Mouse (Mus musculus): ENCODE measurements around the gene Akt1s1.

The Akt1s1 gene

DNA sequence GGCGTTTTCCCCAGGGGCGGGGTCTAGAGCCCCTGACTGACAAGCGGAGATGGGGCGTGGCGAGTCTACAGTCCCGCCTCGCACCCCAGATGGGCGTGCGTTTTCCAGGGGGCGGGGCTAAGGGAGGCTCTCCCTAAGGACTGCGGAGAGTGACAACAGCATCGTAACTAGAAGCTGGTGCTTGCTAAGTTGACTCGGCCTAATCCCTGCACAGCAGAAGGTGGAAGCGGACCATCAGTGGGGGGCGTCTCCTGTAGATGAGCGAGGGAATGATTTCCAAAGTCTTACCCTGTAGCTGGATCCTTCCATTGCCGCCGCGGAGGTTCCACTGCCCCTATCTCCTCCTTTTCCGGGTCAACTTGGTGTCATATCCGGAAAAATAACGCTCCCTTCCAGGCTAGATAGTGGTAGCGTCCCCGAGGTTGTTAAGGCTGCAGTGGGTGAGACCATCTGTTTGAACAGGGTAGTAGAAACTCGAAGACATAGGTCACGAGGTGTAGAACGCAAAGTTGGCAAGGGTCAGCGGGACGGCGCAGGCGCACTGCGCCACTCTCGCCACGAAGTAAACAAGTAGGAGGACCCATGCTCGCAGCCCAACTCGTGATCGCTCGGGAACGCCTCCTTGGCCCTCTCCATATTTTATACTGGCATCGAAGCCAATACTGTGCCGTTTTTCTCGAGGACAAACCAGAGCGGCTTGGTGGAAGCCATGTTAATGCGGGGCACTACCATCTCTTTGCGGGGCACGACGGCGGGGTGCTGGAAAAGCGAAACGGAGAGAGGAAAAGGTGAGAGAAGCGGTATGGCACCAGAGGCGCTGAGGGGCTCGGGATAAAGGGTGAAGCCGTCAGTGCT lies at the start of gene Akt1s1, which contains the start of gene Tbc1d17:
TSS of gene Akt1s1 (plus strand) at position 431 of the 855 bp plus-strand sequence.
TSS of gene Tbc1d17 (minus strand) at position 519 of the 855 bp plus-strand sequence.
- DNase-seq (ENCODE audit: low read depth, low spot score): peak; percentile 99

DNA sequence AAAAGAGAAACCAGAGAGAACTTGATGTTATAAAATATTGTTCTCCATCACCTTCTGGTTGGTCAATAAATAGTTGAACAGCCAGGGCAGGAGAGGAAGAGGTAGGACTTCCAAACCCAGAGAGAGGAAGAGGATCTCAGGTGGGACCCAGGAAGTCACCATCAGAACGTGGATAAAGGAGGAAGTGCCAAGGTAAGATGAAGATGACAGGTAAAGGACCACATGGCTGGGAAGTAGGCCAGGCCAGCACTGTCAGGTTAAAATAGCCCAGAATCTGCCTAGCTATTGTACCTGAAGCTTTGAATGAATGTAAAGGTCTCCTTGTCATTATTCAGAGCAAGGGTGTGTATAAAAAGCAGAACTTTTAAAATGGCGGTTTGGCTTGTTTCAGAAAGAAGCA lies 39.9 kb upstream of the Akt1s1 start:
- no peak for DNase-seq (ENCODE audit: low read depth, low spot score)

DNA sequence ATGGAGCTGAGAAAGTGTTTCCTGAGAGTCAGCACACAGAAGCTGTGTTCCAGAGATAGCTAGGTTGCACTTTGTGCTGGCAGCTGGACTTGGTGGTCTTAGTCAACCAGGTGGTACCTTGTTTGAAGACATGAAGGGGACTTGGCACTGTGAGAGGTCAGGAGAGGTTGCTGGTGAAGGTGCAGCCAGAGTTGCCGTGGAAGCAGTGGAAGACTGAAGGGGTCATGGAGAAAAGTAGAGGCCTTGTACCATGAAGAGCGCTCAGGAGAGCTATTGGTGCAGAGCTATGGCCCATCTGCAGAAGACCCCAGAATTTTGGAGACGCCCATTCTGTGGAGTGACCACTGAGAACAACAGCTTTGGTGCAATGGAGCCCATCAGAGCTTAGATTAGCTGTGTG lies 39.3 kb upstream of the Akt1s1 start:
- DNase-seq (ENCODE audit: low read depth, low spot score): no peak

DNA sequence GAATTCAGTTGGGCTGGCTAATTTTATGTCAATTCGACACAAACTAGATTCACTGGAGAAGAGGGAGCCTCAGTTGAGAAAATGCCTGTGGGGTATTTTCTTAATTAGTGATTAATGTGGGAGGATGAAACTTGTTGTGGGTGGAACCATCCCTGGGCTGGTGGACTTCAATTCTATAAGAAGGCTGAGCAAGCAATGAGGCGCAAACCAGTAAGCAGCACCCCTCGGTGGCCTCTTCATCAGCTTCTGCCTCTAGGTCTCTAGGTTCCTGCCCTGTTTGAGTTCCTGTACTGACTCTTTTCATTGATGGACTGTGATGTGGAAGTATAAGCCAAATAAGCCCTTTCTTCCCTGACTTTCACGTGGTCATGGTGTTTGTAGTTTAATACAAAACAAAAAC lies 38.4 kb upstream of the Akt1s1 start:
- no peak for DNase-seq (ENCODE audit: low read depth, low spot score)

DNA sequence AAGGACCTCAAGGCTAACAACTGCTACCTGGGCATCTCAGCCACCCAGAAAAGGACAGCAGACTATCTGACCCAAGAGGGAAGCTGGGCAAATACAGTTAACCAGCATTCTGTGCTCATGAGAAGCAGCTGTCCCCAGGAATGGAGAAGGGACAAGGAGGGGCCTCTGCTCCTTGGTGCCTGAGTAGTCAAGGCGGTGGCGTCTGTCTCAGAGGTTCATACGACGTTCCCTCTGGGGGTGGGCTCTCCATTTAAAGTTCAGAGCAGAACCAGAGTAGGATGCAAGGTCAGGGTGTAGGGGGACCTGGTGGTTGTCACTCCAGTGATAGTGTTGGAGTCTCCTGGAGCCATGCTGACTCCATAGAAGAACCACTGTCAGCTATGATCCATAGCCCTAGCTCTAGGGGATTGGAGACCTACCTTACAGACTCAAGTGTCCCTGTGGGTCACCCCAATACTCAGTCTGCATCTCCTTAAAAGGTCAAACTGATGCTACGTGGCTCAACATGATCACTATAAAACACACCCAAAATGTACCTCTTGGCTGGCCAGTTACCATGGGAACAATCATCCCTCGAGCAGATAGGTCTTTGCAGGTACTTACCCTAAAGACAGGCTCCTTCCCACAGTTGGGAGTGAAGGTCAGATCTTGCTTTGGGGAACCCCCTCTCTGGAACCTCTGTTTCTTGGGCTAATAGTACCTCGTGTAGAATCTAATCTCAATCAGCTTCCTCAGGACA lies 37.8 kb upstream of the Akt1s1 start:
- DNase-seq (ENCODE audit: low read depth, low spot score): no peak

DNA sequence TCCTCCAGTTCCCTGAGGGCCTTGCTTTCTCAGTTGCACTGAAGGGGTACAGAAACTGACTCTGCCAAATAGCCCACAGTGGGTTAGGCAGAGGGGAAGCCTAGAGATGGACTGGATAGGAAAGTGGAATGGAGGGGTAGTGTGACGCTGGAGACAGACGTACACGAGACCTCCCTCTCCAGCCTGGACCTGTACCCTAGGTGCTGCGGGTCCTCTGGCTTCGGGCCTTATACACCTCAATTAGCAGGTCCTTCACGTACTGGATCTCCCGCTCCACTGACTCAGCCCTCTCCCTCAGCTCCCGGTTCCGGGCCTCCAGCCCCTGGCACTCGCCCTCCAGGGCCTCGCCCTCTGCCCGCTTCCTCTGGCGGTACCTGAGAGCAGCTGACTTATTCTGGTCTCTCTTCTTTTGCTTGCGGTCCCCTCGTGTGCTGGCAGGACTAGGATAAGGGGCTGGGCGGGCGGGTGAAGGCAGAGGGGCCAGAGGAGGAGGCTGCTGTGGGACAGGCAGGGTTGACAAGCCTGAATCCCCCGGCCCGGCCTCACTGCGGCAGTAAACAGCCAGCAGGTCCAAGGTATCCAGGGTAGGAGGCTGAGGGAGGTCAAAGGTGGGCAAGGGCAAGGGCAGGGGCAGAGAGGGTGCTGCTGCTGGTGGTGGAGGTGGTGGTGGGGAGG lies 36.0 kb upstream of the Akt1s1 start:
- no peak for DNase-seq (ENCODE audit: low read depth, low spot score)

DNA sequence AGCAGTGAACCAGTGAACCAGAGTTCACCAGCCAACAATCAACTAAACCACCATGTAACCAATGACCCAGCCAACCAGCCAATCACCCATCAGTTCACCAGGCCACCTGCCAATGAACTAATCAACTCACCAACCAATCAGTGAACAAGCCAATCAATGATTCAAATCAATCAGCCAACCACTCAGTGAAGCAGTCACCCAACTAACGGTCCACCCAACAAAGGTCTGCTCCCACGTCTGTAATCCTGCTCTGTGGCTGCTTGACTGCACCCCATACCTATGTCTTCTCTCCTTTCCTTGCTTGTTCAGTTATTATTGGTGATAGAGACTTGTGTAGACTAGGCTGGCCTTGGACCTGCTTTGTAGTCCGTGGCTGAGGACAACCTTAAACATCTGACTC lies 34.8 kb upstream of the Akt1s1 start:
- DNase-seq (ENCODE audit: low read depth, low spot score): no peak

DNA sequence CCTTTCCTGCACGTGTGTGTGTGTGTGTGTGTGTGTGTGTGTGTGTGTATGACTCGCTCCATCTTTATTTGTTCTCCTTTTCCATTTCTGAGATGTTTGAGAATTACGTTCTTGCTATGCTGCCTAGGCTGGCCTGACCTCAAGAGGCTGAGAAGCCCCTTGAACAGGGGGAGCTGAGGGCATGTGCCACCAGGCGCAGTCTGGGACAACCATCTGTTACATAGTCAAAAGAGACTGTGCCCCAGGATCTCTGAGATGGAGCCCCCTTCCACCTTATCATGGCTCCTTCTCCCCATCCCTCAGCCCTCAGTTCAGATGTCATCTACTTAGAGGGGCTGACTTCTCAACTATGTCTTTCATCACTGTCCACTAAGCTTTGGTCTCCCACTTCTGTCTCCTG lies 34.4 kb upstream of the Akt1s1 start:
- DNase-seq (ENCODE audit: low read depth, low spot score): no peak

DNA sequence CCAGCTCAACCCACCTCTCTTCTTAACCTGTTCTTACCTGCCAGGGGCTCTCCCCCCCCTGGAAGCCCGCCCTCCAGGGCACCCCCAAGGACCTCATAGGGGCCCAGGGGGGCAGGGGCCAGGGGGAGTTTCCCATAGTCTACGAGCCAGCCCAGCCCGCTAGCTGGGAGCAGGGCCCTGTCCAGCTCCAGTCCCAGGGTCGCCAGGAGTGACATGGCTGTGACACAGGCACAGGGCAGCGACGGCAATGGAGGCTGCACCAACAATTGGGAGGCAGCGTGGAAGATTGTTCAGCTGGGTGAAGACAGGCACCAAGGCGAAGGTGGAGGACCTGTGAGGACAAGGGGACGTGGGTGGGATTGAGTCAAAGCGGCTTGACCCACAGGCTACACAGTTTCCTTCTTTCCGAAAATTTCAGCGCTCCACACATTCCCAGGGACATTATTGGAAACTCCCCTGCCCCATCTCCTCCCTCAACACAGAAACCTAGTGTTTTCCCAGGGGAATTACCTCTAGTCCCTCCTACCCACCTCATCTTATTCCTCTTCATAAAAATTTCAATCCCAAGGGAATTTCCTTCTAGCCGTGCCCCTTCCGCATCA lies 33.7 kb upstream of the Akt1s1 start:
- no peak for DNase-seq (ENCODE audit: low read depth, low spot score)

DNA sequence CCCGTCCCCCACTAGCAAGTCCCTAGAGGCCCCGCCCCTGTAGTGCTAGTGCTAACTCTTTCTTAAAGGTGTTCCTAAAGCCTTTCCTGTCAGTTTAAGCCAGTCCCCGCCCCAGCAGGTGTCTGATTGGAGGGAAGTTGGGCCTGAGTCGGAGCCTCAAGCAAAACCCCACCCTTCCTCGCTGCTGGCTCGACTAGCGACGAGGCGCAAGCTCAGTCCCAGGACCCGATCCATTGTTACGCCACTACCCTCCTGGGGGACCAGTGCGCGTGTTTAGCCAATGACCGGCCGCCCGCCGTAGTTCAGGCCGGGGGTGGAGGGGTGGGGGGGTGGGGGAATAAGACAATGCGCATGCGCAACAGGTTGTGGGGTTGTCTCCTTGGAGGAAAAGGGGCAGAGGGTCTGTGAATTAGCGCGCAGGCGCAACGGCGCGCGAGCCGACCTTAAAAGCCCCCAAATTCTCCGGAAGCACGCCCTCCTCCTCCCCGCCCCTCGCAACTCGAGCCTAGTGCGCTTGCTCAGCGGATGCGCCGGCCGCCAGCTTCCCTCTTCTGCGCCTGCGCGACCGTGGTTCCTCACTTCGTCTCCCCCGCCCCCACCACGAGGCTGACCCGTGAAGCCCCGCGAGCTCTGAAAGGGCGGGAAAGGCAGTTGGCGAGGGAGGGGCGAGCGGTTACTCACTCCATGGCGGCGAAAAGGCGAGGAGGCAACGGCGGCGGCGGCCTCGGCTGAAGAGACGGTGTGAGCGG lies 32.9 kb upstream of the Akt1s1 start, which contains the start of the genes Nup62 and Il4i1:
TSS of gene Nup62 (plus strand) at position 368 of the 749 bp plus-strand sequence.
TSS of gene Il4i1 (plus strand) at position 667 of the 749 bp plus-strand sequence.
- peak; percentile 100 for DNase-seq (ENCODE audit: low read depth, low spot score)

DNA sequence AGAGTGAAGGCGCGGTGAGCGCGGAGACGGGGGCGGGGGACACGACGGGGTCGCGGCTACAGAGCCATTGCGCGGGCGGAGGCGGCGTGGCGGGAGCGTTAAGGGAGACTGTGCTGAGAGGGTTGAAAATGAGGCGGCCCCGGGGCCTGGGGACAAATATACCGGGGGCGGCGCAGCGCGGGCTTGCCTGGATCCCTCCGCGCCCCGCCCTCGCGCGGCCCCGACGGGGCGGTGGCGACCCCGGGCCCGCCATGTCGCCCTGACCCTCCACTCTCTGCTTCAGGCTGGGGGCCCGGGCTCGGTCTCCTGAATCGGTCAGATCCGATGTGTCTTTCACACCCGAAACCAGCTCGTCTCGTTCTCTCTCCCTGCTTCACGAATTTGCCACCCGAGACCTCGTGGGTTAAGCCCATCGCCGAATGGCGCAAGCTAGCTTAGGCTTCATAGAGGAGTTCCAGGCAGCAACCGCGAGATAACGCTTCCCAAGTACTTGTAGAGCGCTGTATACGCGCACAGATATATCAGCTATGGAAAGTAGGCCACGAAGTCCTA lies 32.2 kb upstream of the Akt1s1 start, which contains the start of gene Atf5:
TSS of gene Atf5 (minus strand) at position 189 of the 552 bp plus-strand sequence.
- peak; percentile 61 for DNase-seq (ENCODE audit: low read depth, low spot score)

DNA sequence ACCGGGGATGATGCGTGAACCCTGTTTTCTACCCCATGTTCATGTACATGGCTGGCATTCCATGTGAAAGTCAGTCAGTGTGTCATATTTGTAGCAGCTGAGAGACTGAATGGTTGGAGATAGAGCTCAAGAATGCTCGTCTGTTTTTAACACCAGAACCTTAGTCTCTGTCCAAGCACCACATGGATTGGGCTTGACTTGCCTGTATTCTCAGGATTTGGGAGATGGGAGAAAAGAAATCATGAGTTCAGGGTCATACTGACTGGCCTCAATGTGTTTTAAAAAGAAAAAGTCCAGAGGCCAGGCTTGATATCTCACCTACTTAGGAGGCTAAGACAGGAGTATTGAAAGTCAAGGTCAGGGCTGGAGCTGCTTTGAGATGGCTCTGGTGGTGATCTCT lies 31.4 kb upstream of the Akt1s1 start:
- no peak for DNase-seq (ENCODE audit: low read depth, low spot score)

DNA sequence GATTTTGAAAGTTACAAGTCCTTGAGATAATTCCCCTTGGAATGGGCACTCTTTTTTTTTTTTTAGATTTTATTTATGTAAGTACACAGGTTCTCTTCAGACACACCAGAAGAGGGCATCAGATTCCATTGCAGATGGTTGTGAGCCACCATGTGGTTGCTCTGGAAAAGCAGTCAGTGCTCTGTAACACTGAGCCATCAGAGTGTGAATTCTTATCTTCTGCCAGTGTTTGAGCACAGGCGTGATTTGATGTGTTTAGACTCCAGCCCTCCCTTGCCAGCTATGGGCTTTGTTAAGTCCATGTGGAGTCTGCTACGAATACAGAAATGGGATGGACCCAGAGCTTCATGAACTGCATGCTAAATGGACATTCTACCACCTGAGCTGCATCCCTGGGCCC lies 30.6 kb upstream of the Akt1s1 start:
- no peak for DNase-seq (ENCODE audit: low read depth, low spot score)

DNA sequence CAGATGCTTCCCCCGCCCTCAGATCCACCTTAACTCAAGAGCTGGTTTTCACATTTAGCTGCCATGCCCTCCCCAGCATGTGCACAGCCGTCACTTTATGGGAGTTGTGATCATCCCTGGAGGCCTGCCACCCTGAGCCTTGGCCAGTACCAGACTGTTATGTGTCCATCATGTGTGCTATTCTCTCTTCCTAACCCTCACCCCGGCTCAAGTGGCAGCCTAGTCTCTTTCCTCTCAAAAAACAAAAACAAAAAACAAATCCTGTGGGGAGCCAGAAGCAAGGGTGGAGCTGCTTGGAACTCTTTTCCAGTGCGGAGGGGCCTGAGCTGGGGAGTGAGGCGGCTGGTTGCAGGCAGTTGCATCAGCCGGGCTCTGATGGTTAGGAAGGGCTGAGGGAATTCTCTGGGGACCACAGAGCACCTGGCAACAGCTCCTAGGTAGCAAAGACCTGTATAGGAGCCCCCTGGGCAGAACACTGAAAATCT lies 30.0 kb upstream of the Akt1s1 start:
- DNase-seq (ENCODE audit: low read depth, low spot score): no peak

DNA sequence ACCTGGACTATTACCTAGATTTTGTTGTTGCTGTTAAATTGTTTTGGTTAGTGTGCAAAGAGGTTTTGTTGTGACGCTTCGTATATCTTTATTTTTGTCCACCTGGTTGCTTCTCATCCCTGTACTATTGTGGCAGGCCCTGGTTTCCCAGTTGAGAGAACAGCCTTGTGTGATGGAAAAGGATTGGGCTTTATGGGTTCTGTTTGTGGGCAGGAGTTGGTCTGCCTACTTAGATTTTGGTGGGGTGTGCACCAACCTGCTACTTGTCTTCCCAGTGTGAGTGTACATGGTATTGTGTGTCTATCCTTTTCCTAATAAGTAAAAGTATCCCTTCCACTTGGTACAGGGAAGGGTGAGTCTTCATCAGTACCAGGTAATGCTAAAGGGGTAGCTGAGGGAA lies 29.4 kb upstream of the Akt1s1 start:
- DNase-seq (ENCODE audit: low read depth, low spot score): no peak

DNA sequence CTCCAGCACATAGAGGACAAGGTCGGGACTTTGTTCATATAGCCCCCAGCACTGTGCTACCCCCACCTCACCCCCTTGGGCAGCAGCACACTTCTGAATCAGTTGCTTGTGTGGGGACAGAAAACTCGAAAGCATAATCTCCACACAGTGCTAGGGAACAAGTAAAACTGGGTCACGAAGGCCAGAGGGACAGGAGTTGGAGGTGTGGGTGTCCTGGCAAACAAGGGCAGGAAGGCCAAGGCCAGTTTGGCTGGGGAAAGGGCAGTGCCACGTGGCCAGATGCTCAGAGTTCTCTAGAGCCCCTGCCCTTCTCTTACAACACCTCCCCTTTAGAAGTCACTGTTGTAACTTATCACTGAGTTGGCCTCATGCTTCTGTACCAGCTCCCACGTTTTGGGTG lies 28.9 kb upstream of the Akt1s1 start:
- no peak for DNase-seq (ENCODE audit: low read depth, low spot score)

DNA sequence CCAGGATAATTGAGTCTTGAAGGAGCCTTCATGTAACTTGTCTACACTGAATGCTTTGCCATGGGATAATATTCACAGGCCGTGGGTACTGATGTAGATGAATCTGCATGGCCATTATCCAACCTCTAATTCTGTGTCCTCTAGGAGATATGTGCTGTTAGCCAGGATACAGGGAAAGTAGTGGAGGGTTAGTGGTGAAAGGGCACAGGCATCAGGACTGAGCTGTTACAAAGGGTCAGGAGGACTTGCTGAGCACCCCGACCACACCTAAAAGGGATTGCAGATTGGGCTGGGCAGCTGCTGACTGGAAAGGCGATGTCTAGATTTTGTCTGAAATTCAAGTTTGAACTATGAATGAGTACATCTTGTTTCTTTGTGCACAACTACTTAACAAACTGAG lies 28.3 kb upstream of the Akt1s1 start:
- no peak for DNase-seq (ENCODE audit: low read depth, low spot score)

DNA sequence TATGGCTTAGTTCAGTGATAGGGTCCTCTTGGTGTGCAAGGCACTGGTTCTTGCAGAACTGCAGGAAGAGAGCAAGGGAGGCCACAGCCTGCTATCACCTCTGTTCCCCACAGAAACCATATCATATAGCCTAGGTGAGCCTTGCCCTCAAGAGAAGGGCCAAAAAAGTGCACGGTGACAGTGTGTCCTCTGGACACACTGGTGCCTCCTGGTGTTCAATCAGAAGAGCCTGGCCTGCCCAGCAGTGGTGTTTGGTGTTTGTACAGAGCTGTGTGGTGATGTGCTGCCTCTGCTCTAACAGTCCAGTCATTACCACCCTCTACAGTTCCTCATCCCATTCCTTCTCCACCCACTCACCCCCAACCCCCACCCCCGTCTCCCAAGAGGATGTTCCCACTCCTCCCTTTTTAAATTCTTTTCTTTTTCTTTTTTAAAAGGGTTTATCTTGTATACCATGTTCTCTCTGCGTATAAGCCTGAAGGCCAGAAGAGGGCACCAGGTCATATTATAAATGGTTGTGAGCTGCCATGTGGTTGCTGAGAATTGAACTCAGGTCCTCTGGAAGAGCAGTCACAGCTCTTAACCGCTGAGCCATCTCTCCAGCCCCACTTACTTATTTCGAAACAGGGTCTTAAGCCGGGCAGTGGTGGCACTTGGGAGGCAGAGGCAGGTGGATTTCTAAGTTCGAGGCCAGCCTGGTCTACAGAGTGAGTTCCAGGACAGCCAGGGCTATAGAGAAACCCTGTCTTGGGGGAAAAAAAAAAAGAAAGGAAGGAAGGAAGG lies 26.9 kb upstream of the Akt1s1 start:
- DNase-seq (ENCODE audit: low read depth, low spot score): no peak

DNA sequence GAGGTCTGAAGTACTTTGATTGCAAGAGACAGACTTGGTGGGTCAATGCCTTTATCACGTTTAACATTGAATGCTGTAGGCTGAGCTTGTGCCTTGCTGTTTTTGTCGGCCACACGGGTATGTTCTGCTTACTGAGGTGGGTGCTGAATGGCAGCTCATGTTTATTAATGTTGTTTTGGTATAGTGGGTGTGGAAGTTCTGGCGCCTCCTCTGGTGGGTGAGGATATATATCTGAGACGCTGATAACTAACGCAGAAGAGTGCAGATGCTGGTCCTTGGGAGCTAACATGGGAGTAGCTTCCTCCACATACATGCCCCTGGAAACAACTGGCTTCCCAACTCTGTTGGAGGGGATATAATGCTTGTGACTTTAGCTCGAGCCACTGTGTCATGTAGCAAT lies 25.4 kb upstream of the Akt1s1 start:
- no peak for DNase-seq (ENCODE audit: low read depth, low spot score)

DNA sequence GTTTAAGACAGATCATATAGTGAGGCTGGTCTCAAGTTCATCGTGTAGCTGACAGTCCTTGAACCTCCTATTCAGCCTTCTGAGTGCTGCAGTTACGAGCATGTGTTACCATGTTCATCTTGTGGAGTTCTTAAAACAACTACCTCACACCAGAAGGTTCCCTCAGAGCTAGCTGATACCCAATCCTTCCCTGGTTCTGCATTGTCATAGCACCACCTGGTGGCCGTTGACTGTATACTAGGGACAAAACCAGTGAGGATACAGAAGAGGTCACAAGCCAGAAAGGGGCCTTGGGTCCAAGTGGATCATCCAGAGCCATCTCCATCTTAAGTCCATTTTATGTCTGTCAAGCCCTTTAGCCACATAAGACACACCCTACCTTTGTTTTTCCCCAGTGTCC lies 23.9 kb upstream of the Akt1s1 start:
- peak; percentile 79 for DNase-seq (ENCODE audit: low read depth, low spot score)
